Mouse (Mus musculus) splenic B cell, adult 2 months (primary cell): ENCODE data around the gene Ak3.

ENCODE experiments used
- DNase-seq: peaks from one replicate; pipeline ENCODE4 v3.0.0-alpha.2; 2011; ENCODE audit warnings: low read depth, low spot score
- H3K27me3 ChIP-seq: 2 replicates; pipeline ENCODE4 v1.6.1; 2012; ENCODE audit warnings: mild to moderate bottlenecking, low read length, moderate library complexity, mixed read lengths; ENCODE audit not compliant: control insufficient read depth, poor library complexity, insufficient read depth, severe bottlenecking
- H3K36me3 ChIP-seq: 2 replicates; pipeline ENCODE4 v1.6.1; 2012; ENCODE audit warnings: mild to moderate bottlenecking, low read length, moderate library complexity, mixed read lengths; ENCODE audit not compliant: control insufficient read depth, poor library complexity, insufficient read depth, severe bottlenecking

Gene Ak3

DNA sequence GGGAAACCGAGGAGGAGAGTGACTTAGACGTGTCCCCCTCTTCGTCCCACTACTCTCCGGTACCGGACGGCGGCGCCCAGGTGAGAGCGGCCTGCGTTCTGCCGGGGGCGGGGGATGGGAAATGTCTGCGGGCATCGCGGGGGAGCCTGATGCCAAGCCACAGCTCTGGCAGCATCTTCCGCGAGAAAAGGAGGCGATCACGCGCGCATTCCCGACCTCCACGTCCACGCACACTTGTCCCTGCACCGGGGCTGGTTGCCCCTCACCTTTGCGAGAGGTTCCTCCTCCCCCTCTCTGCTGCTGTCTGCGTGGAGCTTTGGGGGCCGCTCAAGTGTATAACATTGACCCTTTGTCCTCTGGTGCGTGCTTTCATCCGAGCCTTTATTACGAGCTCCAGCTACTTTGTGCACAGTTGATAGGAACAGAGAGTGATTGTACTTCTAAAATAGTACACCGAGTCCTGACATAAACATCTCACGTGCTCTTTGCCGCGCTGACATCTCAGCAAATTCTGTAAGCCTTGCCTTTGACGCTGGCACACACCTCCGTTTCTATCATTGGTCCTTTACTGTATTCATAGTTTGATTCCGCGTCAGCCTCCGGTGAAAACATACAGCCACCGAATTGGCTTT is 57.1 kb downstream of the Ak3 start:
- peaks cover 4% of the 10 kb centered on the region; the same call in 1 of the 2 replicates for H3K36me3 ChIP-seq
- no peaks in the 10 kb centered on the region for H3K27me3 ChIP-seq
- DNase-seq: peak; percentile 52

DNA sequence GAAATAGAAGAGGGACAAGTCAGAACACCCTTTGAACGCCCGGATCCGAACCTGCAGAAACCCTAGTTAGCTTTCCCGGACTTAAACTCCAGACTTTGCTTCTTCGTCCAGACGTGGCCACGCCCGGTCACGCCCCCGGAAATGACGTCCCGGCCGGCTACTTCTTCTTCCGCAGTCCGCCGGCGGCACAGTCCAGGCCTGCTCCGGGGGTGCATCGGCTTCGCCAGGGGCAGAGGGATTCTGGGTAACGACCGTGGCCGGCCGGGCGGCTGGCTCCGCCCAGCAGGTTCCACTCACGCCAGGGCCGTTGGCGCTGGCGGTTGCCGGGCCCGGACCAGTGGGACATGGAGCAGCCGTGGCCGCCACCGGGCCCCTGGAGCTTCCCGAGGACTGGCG is 57.6 kb downstream of the Ak3 start, which contains the start of gene Cdc37l1:
TSS of gene Cdc37l1 (plus strand) at position 159 of the 396 bp plus-strand sequence.
- DNase-seq: peak; percentile 96
- H3K36me3 ChIP-seq: peaks cover 4% of the 10 kb centered on the region; the same call in 1 of the 2 replicates
- H3K27me3 ChIP-seq: no peaks in the 10 kb centered on the region

DNA sequence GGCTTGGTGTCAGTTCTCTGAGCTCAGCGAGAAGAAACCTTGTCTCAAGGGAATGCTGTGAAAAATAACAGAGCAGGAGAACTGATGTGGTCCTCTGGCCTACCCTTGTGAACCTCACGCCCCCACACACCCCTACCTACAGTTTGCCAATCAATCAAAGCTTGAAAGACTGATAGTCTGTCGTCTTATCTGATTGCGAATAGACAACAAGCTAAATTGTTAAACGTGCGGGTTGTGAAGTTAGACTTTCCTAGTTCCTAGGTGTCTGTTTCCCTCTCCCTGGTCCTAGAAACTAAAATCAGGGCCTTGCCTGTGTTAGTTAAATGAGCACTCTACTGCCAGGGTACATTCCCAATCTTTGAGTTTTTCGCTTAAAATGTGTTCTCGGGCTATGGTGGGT is 58.2 kb downstream of the Ak3 start:
- DNase-seq: peak; percentile 6
- no peaks in the 10 kb centered on the region for H3K27me3 ChIP-seq
- peaks cover 4% of the 10 kb centered on the region; the same call in 1 of the 2 replicates for H3K36me3 ChIP-seq

DNA sequence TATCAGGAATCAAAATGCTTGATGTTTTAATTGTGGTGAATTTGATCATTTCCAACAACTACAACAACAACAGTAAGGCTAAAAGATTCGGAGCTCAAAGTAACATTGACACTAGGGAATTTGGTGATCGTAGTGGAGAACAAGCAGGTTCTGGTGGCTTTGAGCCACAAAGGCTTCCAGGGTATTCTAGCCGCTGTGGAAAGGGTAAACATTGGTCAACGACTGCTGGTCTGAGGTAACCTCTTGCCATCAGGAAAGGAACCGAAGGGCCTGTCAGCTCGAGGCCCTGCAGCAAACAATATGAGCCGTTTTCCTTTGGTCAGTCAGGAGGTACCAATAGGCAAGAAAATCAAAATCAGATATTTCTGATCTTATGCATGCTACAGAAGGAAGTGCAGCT is 65.1 kb downstream of the Ak3 start:
- no peaks in the 10 kb centered on the region for H3K27me3 ChIP-seq
- no peaks in the 10 kb centered on the region for H3K36me3 ChIP-seq
- DNase-seq: no peak

DNA sequence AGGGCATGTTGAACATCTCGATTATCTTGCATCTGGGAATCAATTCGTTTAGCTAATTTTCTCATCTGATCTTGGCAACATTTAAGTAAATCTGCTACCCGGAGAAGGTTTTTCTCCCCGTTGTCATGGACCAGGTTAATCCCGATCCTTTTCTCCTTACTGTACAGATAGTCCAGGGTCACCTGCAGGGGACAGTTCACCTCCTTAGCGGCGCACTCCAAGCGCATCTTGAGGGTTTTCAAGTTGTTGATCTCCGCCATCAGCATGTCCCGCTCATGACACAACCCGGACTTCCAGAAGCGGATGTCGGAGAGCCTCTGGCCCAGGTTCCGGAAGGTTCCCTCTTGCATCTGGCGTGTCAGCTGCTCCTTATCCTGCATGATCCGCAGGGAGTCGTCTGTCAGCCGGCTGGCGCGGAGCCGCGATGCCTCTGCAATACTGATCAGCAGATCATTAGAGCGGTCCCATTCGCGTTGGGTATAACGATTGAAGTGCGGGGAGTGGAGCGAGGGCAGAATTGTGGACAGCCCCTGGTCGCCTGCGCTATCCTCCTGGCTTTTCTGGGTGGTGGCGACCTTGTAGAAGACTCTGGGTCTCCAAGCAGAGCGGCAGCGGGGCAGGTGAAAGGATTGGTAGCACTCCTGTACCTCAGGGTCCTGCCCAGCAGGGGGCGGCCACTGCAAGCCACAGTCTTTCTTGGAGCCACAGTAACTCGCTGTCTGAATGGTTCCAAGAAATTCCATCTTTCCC is 72.7 kb downstream of the Ak3 start:
- DNase-seq: peak; percentile 77
- Histone ChIP-seq H3K27me3 (no peaks in the 10 kb centered on the region), H3K36me3 (no peaks in the 10 kb centered on the region)
